Comparison of ENCODE assay signal across 1 mouse cellular context in the genomic region with DNA sequence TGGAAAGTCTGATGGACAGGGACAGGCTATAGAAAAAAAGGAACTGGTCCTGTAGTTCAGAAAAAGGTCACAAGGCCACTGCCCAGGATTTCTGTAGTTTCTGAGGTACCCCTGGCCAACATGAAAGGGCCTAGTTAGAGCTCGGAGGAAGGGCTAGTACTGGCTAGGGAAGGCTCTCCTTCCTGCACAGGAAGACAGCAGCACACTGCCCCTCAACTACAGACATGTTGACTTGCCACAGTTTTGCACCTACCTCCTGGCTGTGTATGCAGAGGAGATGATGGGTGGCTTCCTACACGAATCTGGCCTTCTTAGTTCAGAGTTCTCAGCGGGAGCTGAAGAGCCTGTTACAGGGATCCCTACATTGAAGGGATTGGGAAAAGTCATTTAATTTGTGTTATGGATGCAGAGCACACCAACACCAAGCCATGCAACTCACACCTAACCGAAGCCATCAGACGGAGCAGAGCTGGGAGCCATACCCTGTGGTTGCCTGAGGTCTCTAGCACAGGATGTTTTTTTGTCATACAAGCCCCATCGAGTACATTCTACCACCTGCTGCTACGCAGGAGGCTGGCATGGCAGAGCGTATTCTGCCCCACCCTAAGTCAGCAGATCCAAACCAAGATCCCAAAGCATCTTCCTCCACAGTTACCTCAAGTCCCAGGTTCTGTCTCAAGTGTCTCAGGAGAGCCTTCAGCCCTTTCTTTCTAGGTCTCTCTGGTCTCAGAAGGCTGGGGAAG.
TF ChIP-seq lines count a peak whose summit lies in the region.

No protein-coding gene starts in this region.

TF ChIP-seq in CH12.LX, 34 proteins besides CTCF, POLR2A, EP300 and RAD21 (continued from another document):
- TF ChIP-seq ZNF384 (IDR thresholded peaks at IDR 0.05; ENCODE audit: low read depth, low read length) (no peak), MAX (IDR thresholded peaks at IDR 0.05; ENCODE audit: low read length) (no peak; the same call in 1 of the 2 replicates)
